Mouse (Mus musculus) kidney, embryonic 16.5 days (tissue): ENCODE measurements around the gene Usp30. TPM values are rescaled to one million over a fixed set of nuclear protein-coding genes. Genes with fewer than 3 reads are reported as not detected.
A peak's percentile ranks its signal among the peaks of the same experiment; 100 is the strongest.

Source experiments
- ATAC-seq: fragments of 200-750 bp; cut with Nextera tagmentation; 2 replicates; pipeline ENCODE4 v1.8.0; 2017; ENCODE audit warnings: moderate TSS enrichment; ENCODE audit not compliant: low FRiP score, low TSS enrichment
- H3K27ac ChIP-seq: fragments of 300-500 bp; sonication (generic); 2 replicates; pipeline ENCODE4 v1.5.1; 2014; ENCODE audit warnings: low read length
- H3K27me3 ChIP-seq: fragments of 300-500 bp; sonication (generic); 2 replicates; pipeline ENCODE4 v1.6.1; 2014; ENCODE audit warnings: low read length, control low read depth, mixed read lengths; ENCODE audit not compliant: insufficient read depth
- H3K36me3 ChIP-seq: fragments of 300-500 bp; sonication (generic); 2 replicates; pipeline ENCODE4 v1.6.1; 2014; ENCODE audit warnings: low read length, control low read depth, mixed read lengths; ENCODE audit not compliant: insufficient read depth
- H3K4me1 ChIP-seq: fragments of 300-500 bp; sonication (generic); 2 replicates; pipeline ENCODE4 v1.6.1; 2014; ENCODE audit warnings: low read length, control low read depth, mixed read lengths; ENCODE audit not compliant: insufficient read depth
- H3K4me2 ChIP-seq: fragments of 300-500 bp; sonication (generic); replicated peaks from 2 replicates; pipeline ENCODE4 v1.6.1; 2014; ENCODE audit warnings: low read depth, low read length
- H3K4me3 ChIP-seq: fragments of 300-500 bp; sonication (generic); 2 replicates; pipeline ENCODE4 v1.5.1; 2014; ENCODE audit warnings: mild to moderate bottlenecking, low read length
- H3K9ac ChIP-seq: fragments of 300-500 bp; sonication (generic); replicated peaks from 2 replicates; pipeline ENCODE4 v1.6.1; 2014; ENCODE audit warnings: low read length
- H3K9me3 ChIP-seq: fragments of 300-500 bp; sonication (generic); 2 replicates; pipeline ENCODE4 v1.6.1; 2016; ENCODE audit warnings: low read length, control low read depth
- WGBS: fragments of 180-500 bp; shearing (Covaris S2); extraction: QIAGEN DNeasy Blood & Tissue Kit; methylation state at CpG from one replicate; pipeline ENCODE4 v1.1.7; 2014; 5-methylcytosine and 5-hydroxymethylcytosine counted together
- polyA plus RNA-seq: library from polyadenylated mRNA; unstranded; fragments of >200 nt; fragmentation: Nextera tagmentation; extraction: Ambion mirVana; gene quantifications from 2 replicates; pipeline ENCODE4 v1.2.1, GENCODE M21; 2015

Usp30 gene
- polyA plus RNA-seq, 1 experiment from 2014 or later = 12.0 TPM

GRCm38 (mm10) chr5:114162106-114162815, 97.0 kb downstream of the Usp30 start:
- ATAC-seq = no peak
- Histone ChIP-seq H3K9ac (no peak overlapping the region), H3K4me2 (no peak overlapping the region), H3K36me3 (no peaks in the 10 kb centered on the region), H3K27ac (no peak overlapping the region), H3K9me3 (no peaks in the 10 kb centered on the region), H3K4me3 (no peak overlapping the region), H3K27me3 (no peaks in the 10 kb centered on the region), H3K4me1 (no peaks in the 10 kb centered on the region)
- 56% methylated on average over 12 of the region's 12 CpGs for WGBS

GRCm38 (mm10) chr5:114163117-114163696, 97.9 kb downstream of the Usp30 start:
- Histone ChIP-seq H3K9ac (no peak overlapping the region), H3K27me3 (no peaks in the 10 kb centered on the region), H3K4me3 (no peak overlapping the region), H3K9me3 (no peaks in the 10 kb centered on the region), H3K36me3 (no peaks in the 10 kb centered on the region), H3K27ac (no peak overlapping the region), H3K4me2 (no peak overlapping the region), H3K4me1 (no peaks in the 10 kb centered on the region)
- no peak for ATAC-seq
- 72% methylated on average over 6 of the region's 6 CpGs for WGBS

DNA sequence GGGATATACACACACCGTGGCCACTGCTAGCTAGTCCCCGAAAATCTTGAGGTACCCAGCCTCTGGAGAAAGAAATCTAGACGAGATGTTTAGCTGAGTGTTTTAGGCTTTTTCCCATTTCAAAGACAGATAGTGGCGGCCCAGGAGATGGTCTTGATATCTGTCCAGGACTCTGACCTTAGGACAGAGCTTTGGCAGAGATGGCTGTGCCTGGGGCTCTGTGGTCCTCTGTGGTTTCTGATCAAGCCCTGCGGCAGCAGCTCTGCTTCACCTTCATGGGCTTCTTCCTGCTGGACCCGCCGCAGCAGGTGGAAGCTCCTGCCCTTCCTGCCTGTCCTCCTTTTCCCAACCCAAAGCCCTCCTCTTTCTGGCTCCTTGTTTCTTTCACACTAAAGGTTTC, 105.1 kb downstream of the Usp30 start:
- ATAC-seq = no peak
- WGBS = 80% methylated on average over 7 of the region's 7 CpGs
- no peaks in the 10 kb centered on the region for H3K27me3 ChIP-seq
- H3K9me3 ChIP-seq = no peaks in the 10 kb centered on the region
- H3K4me2 ChIP-seq = no peak overlapping the region
- H3K36me3 ChIP-seq = no peaks in the 10 kb centered on the region
- no peak overlapping the region for H3K27ac ChIP-seq
- no peak overlapping the region for H3K4me3 ChIP-seq
- peaks cover 11% of the 10 kb centered on the region; the same call in 1 of the 2 replicates for H3K4me1 ChIP-seq
- H3K9ac ChIP-seq = no peak overlapping the region

DNA sequence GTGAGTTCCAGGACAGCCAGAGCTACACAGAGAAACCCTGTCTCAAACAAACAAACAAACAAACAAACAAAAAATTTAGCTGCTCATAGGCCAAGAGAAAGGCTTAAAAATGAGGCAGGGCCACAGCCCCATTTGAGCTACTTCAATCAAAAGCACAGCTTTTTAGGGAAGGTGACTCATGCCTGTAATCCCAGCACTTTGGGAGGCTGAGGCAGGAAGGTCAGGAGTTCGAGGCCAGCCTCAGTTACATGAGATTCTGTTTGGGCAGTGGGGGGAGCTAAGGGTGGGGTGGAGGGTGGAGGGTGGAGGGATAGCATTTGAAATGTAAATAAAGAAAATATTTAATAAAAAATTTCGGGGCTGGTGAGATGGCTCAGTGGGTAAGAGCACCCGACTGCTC, 107.7 kb downstream of the Usp30 start:
- no peaks in the 10 kb centered on the region for H3K36me3 ChIP-seq
- no peaks in the 10 kb centered on the region for H3K9me3 ChIP-seq
- no peak overlapping the region for H3K4me2 ChIP-seq
- no peak overlapping the region for H3K4me3 ChIP-seq
- H3K4me1 ChIP-seq = peaks cover 16% of the 10 kb centered on the region
- no peak overlapping the region for H3K27ac ChIP-seq
- no peak overlapping the region for H3K9ac ChIP-seq
- no peaks in the 10 kb centered on the region for H3K27me3 ChIP-seq
- 90% methylated on average over 3 of the region's 3 CpGs for WGBS
- no peak for ATAC-seq

DNA sequence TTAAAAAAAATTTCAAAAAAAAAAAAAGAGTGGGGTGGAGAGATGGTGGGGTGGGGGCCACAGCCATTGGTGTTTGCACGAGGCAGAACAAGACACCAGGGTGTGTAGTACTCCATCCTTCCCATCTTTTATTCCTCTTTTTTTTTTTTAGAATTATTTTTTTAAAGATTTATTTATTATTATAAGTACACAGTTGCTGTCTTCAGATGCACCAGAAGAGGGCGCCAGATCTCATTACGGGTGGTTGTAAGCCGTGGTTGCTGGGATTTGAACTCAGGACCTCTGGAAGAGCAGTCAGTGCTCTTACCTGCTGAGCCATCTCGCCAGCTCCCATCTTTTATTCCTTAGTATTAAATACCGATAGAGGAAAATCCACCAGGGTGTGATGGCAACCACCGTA, 108.2 kb downstream of the Usp30 start:
- no peak for ATAC-seq
- no peak overlapping the region for H3K4me3 ChIP-seq
- H3K4me2 ChIP-seq = no peak overlapping the region
- 75% methylated on average over 7 of the region's 7 CpGs for WGBS
- H3K27ac ChIP-seq = no peak overlapping the region
- H3K4me1 ChIP-seq = peaks cover 16% of the 10 kb centered on the region
- H3K9ac ChIP-seq = no peak overlapping the region
- H3K36me3 ChIP-seq = no peaks in the 10 kb centered on the region
- no peaks in the 10 kb centered on the region for H3K27me3 ChIP-seq
- peaks cover 2% of the 10 kb centered on the region; the same call in 1 of the 2 replicates for H3K9me3 ChIP-seq

DNA sequence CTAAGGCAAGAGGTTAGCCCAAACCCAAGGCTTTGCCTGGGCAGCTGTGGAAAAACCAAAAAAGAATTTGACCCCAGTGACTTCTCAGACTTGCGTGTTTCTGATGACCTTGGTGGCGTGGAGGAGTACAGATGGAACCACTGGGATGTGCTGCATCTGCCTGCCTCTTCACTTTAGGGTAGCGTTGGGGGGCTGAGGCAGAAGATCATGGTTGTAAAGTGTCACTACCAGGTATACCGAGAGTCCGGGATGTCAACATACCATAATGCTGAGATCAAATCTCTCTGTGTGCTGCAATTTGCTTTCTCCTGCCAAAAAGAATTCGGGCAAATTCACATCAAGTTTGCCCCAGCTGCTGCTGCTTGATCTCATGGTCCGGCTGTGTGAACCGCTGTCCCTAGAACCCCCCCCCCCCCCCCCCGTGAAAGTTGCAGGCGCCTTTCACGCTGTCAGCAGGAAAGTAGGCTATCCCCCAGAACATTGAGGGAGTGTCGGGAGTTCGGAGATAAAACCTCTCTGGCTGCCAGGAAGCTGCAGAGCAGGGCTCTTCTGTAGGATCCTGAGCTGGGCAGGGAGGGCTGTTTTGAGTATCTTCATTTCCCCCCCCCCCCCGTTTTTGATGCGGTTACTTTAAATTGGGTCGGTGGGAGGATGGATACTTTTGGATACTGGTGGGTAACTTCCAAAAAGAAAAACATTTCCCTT, 108.8 kb downstream of the Usp30 start:
- WGBS = 24% methylated on average over 12 of the region's 16 CpGs
- no peak overlapping the region for H3K27ac ChIP-seq
- no peak overlapping the region; the same call in 1 of the 2 replicates for H3K9ac ChIP-seq
- no peak for ATAC-seq
- peak overlapping the region; percentile 42 for H3K4me2 ChIP-seq
- peaks cover 16% of the 10 kb centered on the region for H3K4me1 ChIP-seq
- H3K9me3 ChIP-seq = peaks cover 3% of the 10 kb centered on the region; the same call in 1 of the 2 replicates
- peak overlapping the region; percentile 20; the same call in 1 of the 2 replicates for H3K4me3 ChIP-seq
- no peaks in the 10 kb centered on the region for H3K36me3 ChIP-seq
- H3K27me3 ChIP-seq = no peaks in the 10 kb centered on the region

Other genes starting within 250 kb of the Usp30 start
- gene Selplg, start 232.8 kb upstream of the Usp30 start, polyA plus RNA-seq = 2.4 TPM in 2 replicates
- gene Coro1c, start 156.7 kb upstream of the Usp30 start, polyA plus RNA-seq = 122 and 126 TPM in 2 replicates
- 15.0 and 16.7 TPM in 2 replicates for gene Ssh1, start 71.6 kb upstream of the Usp30 start, polyA plus RNA-seq
- 20.4 and 22.5 TPM in 2 replicates for gene Dao, start 61.8 kb upstream of the Usp30 start, polyA plus RNA-seq
- 0.36 and 0.42 TPM in 2 replicates for gene Svop, start 26.1 kb downstream of the Usp30 start, polyA plus RNA-seq
- gene Alkbh2, start 62.8 kb downstream of the Usp30 start, polyA plus RNA-seq = 8.7 and 9.1 TPM in 2 replicates
- gene Ung, start 64.9 kb downstream of the Usp30 start, polyA plus RNA-seq = 56.2 and 57.0 TPM in 2 replicates
- gene Acacb, start 81.1 kb downstream of the Usp30 start, polyA plus RNA-seq = 4.7 and 5.7 TPM in 2 replicates
- 0.10 TPM in 1 of 2 replicates, not detected in the other for gene Foxn4, start 208.3 kb downstream of the Usp30 start, polyA plus RNA-seq
- gene Myo1h, start 223.7 kb downstream of the Usp30 start, polyA plus RNA-seq = 2.4 and 2.8 TPM in 2 replicates